Mouse (Mus musculus) bone marrow, adult 2 months (tissue): Measurements from ENCODE around the gene Galr2. TPM values are rescaled to one million over a fixed set of nuclear protein-coding genes. Genes with fewer than 3 reads are reported as not detected.
A peak's percentile ranks its signal among the peaks of the same experiment; 100 is the strongest.

Experiments used
- H3K27ac ChIP-seq: fragments of 200-500 bp; 2 replicates; pipeline ENCODE4 v1.5.1; 2012; ENCODE audit warnings: low read depth, mild to moderate bottlenecking, control low read depth, inconsistent platforms, low read length; ENCODE audit not compliant: control insufficient read depth, poor library complexity, insufficient read depth
- H3K4me1 ChIP-seq: fragments of 200-500 bp; 2 replicates; pipeline ENCODE4 v1.6.1; 2011; ENCODE audit warnings: low read length; ENCODE audit not compliant: control insufficient read depth, insufficient read depth
- H3K4me3 ChIP-seq: fragments of 200-500 bp; replicated peaks from 2 replicates; pipeline ENCODE3; 2011; ENCODE audit warnings: mild to moderate bottlenecking, low read depth, low read length, control low read depth; ENCODE audit not compliant: control insufficient read depth
- CTCF ChIP-seq: fragments of 200-500 bp; IDR thresholded peaks from 2 replicates; pipeline ENCODE4 v1.5.1; 2011; ENCODE audit warnings: low read length, control low read depth; ENCODE audit not compliant: control insufficient read depth, insufficient read depth
- POLR2A ChIP-seq: fragments of 200-500 bp; IDR thresholded peaks from 2 replicates; pipeline ENCODE4 v1.6.1; 2011; ENCODE audit warnings: low read depth, mild to moderate bottlenecking, control low read depth, low read length, borderline replicate concordance; ENCODE audit not compliant: control insufficient read depth
- WGBS: fragments of 180-500 bp; shearing (Covaris S2); methylation state at CpG from one replicate; pipeline ENCODE4 v1.1.7; 2018; 5-methylcytosine and 5-hydroxymethylcytosine counted together
- polyA plus RNA-seq: library from polyadenylated mRNA; stranded (reverse); fragments of >200 nt; gene quantifications from 2 replicates; pipeline ENCODE4 v1.2.4, GENCODE M21; 2011; ENCODE audit warnings: low replicate concordance; ENCODE audit not compliant: missing spikeins, insufficient read depth, insufficient read length

Gene Galr2
- not detected in 2 replicates for polyA plus RNA-seq

- Histone ChIP-seq H3K27ac (no peak within 1 kb of the TSS), H3K4me3 (no peak within 1 kb of the TSS), H3K4me1 (peaks cover 3% of the 10 kb centered on the region; the same call in 1 of the 2 replicates)
- TF ChIP-seq POLR2A (no peak), CTCF (no peak)
- 14% methylated on average over 48 of the region's 48 CpGs for WGBS
Observed at GRCm38 (mm10) chr11:116280751-116281663, at the start of gene Galr2. Galr2 (plus strand) TSS chr11:116280939.

DNA sequence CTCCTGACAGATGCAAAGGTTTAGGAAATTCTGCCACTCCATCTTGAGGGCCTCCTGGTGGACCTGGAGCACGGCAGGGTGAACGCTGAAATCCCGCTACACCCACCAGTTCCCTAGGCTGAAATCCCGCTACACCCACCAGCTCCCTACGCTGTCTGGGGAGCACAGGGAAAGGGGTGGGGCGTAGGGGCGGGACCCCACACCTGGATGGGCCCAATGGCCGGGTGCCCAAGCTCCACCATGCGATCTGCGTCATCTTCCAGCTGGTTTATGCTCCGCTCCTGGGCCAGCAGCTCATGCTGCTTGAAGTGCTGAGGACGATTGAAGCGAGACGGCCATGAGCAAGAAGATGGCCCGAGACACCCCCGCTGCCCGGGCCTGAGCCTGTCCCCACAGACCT lies 48.3 kb upstream of the Galr2 start:
- Histone ChIP-seq H3K4me1 (no peaks in the 10 kb centered on the region), H3K4me3 (no peak overlapping the region), H3K27ac (no peak overlapping the region)
- TF ChIP-seq CTCF (no peak), POLR2A (no peak)
- 85% methylated on average over 17 of the region's 17 CpGs for WGBS

DNA sequence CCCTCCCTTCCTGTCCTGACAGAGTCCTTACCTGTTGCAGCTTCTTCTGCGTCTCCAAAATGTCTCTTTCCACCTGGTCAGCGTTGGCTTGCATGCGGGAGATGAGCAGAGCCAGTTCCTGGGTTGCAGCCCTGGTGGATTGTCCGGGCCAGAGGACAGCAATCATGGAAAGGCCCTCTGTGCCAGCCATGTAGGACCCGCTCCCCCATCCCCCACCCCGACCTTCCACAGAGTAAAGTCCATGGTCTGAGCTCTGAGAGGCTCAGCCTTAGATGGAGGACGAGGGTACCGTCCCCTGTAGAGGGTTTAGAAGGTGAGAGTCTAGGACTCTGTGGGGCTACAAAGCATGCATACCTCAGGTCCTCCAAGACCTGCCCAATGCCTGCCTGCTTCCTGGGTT lies 45.8 kb upstream of the Galr2 start:
- H3K27ac ChIP-seq = no peak overlapping the region
- TF ChIP-seq POLR2A (no peak), CTCF (no peak)
- no peak overlapping the region for H3K4me3 ChIP-seq
- H3K4me1 ChIP-seq = no peaks in the 10 kb centered on the region
- WGBS = 87% methylated on average over 8 of the region's 8 CpGs

GRCm38 (mm10) chr11:116237742-116238395 lies 42.9 kb upstream of the Galr2 start, which contains the start of gene Evpl:
Evpl (minus strand) TSS chr11:116238077.
- Histone ChIP-seq H3K4me3 (no peak within 1 kb of the TSS), H3K4me1 (no peaks in the 10 kb centered on the region), H3K27ac (no peak within 1 kb of the TSS; the same call in 1 of the 2 replicates)
- TF ChIP-seq POLR2A (peak; percentile 20; the same call in 1 of the 2 replicates), CTCF (no peak)
- WGBS = 33% methylated on average over 31 of the region's 31 CpGs

- Histone ChIP-seq H3K4me3 (no peak overlapping the region), H3K4me1 (no peaks in the 10 kb centered on the region), H3K27ac (no peak overlapping the region)
- 83% methylated on average over 7 of the region's 7 CpGs for WGBS
- TF ChIP-seq POLR2A (no peak), CTCF (no peak)
Observed at GRCm38 (mm10) chr11:116239797-116240196, 40.9 kb upstream of the Galr2 start.

GRCm38 (mm10) chr11:116241744-116242235 lies 38.9 kb upstream of the Galr2 start:
- Histone ChIP-seq H3K27ac (no peak overlapping the region), H3K4me1 (no peaks in the 10 kb centered on the region), H3K4me3 (no peak overlapping the region)
- TF ChIP-seq CTCF (no peak), POLR2A (no peak)
- 76% methylated on average over 12 of the region's 12 CpGs for WGBS

DNA sequence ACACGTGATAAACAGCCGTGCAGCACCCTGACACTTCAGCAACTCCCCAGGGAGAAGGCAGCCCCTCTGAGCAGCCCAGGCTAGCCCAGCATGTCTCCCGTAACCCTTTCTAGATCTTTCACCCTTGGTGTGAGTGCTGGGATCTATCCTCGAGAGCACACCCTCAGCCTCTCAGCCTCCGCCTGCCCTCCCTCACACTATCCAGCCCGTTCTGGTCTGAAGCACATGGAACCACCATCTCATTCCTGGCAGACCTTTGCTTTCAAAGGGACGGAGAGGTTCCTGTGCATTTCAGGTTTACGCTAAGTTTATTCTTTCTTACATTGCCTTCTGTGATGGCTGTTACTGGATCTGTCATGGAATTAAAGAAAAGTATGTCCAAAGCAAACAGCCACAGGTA lies 36.2 kb upstream of the Galr2 start:
- WGBS = 89% methylated on average over 8 of the region's 8 CpGs

GRCm38 (mm10) chr11:116245616-116246015 lies 35.1 kb upstream of the Galr2 start:
- H3K27ac ChIP-seq = no peak overlapping the region
- 91% methylated on average over 6 of the region's 6 CpGs for WGBS

More for the DNA sequence above, 36.2 kb upstream of the Galr2 start:
- H3K4me1 ChIP-seq = no peaks in the 10 kb centered on the region
- H3K27ac ChIP-seq = no peak overlapping the region
- TF ChIP-seq POLR2A (no peak), CTCF (no peak)
- no peak overlapping the region for H3K4me3 ChIP-seq

More at GRCm38 (mm10) chr11:116245616-116246015, 35.1 kb upstream of the Galr2 start:
- no peak overlapping the region for H3K4me3 ChIP-seq
- TF ChIP-seq POLR2A = no peak
- TF ChIP-seq CTCF = no peak
- H3K4me1 ChIP-seq = no peaks in the 10 kb centered on the region
